ENCODE assay signal across 24 mouse cellular contexts in the genomic region with DNA sequence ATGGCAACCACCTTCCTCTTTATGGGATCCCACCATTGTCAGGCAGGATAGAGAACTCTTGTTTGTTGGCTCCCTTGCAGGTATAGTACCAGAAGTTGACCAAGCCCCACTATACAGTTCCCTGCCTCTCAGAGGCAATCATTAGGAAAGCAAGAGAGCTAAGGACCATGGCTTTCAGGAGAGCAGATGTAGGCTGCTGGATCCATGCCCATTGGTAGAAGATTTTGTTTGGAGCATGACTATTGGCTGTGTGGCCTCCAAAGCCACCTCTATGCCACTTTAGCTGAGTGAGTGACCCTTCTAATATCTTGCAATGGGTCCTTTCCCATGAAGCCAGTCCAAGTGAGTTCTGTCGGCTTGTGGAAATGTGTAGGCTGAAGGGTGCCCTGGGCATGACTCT. TPM values are rescaled to one million over a fixed set of nuclear protein-coding genes. Genes with fewer than 3 reads are reported as not detected.
"Had no signal": no experiment of that assay in that cellular context is flagged by ENCODE, and none has a peak within 500 bp of the region (broad histone marks: within the 10 kb centered on the region; RNA-seq: fewer than 3 reads in every experiment).

No protein-coding gene starts in this region.

- H3K4me3 ChIP-seq: gastrocnemius, adult 2 months; heart, embryonic 10.5 days; heart, embryonic 12.5 days; hindbrain, embryonic 10.5 days; hindbrain, embryonic 12.5 days; intestine, embryonic 15.5 days; limb, embryonic 10.5 days; limb, embryonic 12.5 days; liver, embryonic 13.5 days; liver, embryonic 15.5 days had no signal

- H3K27ac ChIP-seq: gastrocnemius, adult 2 months; heart, embryonic 10.5 days; hindbrain, embryonic 10.5 days; hindbrain, embryonic 12.5 days; hindbrain, embryonic 14.5 days; intestine, embryonic 15.5 days; limb, embryonic 10.5 days; limb, embryonic 12.5 days; liver, embryonic 13.5 days; liver, embryonic 15.5 days had no signal

- DNase-seq: gastrocnemius, adult 2 months; gastrocnemius, postnatal 10 days; gastrocnemius, postnatal 25 days; heart, adult 18-20 months; heart, postnatal 10 days; heart, postnatal 4 days; kidney, adult 18-20 months; kidney, adult 8-10 months; kidney, postnatal 10 days; kidney, postnatal 25 days; kidney, postnatal 4 days; liver; liver, embryonic 13.5 days; liver, postnatal 0 days had no signal

RNA-seq across cellular contexts. Expression of a gene that starts 28.2 kb away (rescaled TPM):
- total RNA-seq: gastrocnemius, adult 2 months; granulocyte monocyte progenitor cell, adult 5-6 weeks had no signal
